In the genomic region with DNA sequence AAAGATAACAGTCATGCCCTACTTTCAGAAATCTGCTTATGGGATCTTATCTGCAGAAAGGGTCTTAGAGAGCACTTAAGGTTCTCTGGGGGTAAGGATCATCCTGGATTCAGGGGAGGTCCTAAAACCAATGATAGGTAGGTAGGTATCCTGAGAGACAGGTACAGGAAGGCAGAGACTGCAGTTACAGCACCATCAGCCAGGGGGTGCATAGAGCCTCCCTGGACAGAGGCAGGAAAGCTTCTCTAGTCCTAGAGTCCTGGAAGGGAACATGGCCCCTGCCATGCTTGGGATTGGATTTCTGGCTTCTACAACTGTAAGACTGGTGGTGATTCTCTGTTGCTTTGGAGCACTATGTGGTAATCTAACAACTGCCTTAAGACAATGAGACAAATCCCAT, we compare ENCODE assay signal across 8 mouse cellular contexts. TPM values are rescaled to one million over a fixed set of nuclear protein-coding genes. Genes with fewer than 3 reads are reported as not detected.
DNase-seq lines count a peak whose midpoint lies in the region; ATAC-seq lines count a peak whose summit lies in the region.

No protein-coding gene starts in this region.

- H3K27me3 ChIP-seq in kidney, embryonic 15.5 days, result no peaks in the 10 kb centered on the region

- no peak overlapping the region for H3K4me3 ChIP-seq in kidney, embryonic 15.5 days (replicated peaks)

- no peak overlapping the region for H3K9ac ChIP-seq in kidney, embryonic 15.5 days

- peaks cover 68% of the 10 kb centered on the region for H3K36me3 ChIP-seq in kidney, embryonic 15.5 days

- peak; percentile 49 for DNase-seq in adrenal gland, postnatal 14 days
- no peak for DNase-seq in adrenal gland, adult 18-20 months (ENCODE audit: low spot score in 2 of 2)
- DNase-seq in kidney, adult 9 months, result peak; percentile 45
- DNase-seq in retina, embryonic 14.5 days (ENCODE audit: low spot score), result peak; percentile 30
- no peak for DNase-seq in MN1 (ENCODE audit: low spot score)
- DNase-seq in left cerebral cortex, postnatal 14 days (ENCODE audit: low spot score in 2 of 2), result no peak

- intact Hi-C loops in left cerebral cortex, postnatal 14 days (cut with DNase I), result no loop called here

- no peak overlapping the region for H3K27ac ChIP-seq in kidney, embryonic 15.5 days

- peaks cover 31% of the 10 kb centered on the region for H3K9me3 ChIP-seq in kidney, embryonic 15.5 days (replicated peaks)

- H3K4me1 ChIP-seq in kidney, embryonic 15.5 days, result peaks cover 14% of the 10 kb centered on the region

- ATAC-seq in kidney, embryonic 15.5 days (replicated peaks; ENCODE audit: low FRiP score), result no peak
- ATAC-seq in common myeloid progenitor, adult 5-6 weeks (replicated peaks; ENCODE audit: low read depth, poor library complexity, severe bottlenecking), result peak; percentile 27; the same call in 1 of the 2 replicates

- H3K4me2 ChIP-seq in kidney, embryonic 15.5 days, result no peak overlapping the region

RNA-seq across cellular contexts. Expression of gene Gnpat, which starts 3.4 kb away (rescaled TPM):
- total RNA-seq in adrenal gland, postnatal 14 days (2021), result 120 and 127 TPM in 2 replicates
- total RNA-seq in adrenal gland, adult 18-20 months (2021), result 100 to 1,000 TPM in 1 of 2 experiments, 10 to 100 TPM in 1; 94.9 to 110 TPM
- polyA plus RNA-seq in kidney, embryonic 15.5 days (2015; fragmentation: Nextera tagmentation; extraction: Ambion mirVana), result 101 and 114 TPM in 2 replicates
- total RNA-seq in common myeloid progenitor, adult 5-6 weeks (2017), result 69.3 and 90.7 TPM in 2 replicates
- 10 to 100 TPM; 56.2 to 60.9 TPM for total RNA-seq in left cerebral cortex, postnatal 14 days (2021)

RNA-seq across cellular contexts. Expression of gene 2810004N23Rik, which starts 3.5 kb away (rescaled TPM):
- total RNA-seq in adrenal gland, postnatal 14 days (2021), result 27.0 and 29.8 TPM in 2 replicates
- 10 to 100 TPM; 22.8 to 28.4 TPM for total RNA-seq in adrenal gland, adult 18-20 months (2021)
- 52.7 and 53.3 TPM in 2 replicates for polyA plus RNA-seq in kidney, embryonic 15.5 days (2015; fragmentation: Nextera tagmentation; extraction: Ambion mirVana)
- total RNA-seq in common myeloid progenitor, adult 5-6 weeks (2017), result 69.2 and 77.3 TPM in 2 replicates
- total RNA-seq in left cerebral cortex, postnatal 14 days (2021), result 10 to 100 TPM; 20.1 to 20.4 TPM

RNA-seq across cellular contexts. Expression of gene Exoc8, which starts 38.0 kb away (rescaled TPM):
- 21.5 and 23.8 TPM in 2 replicates for total RNA-seq in adrenal gland, postnatal 14 days (2021)
- total RNA-seq in adrenal gland, adult 18-20 months (2021), result 10 to 100 TPM; 23.1 to 25.2 TPM
- 7.6 and 9.0 TPM in 2 replicates for polyA plus RNA-seq in kidney, embryonic 15.5 days (2015; fragmentation: Nextera tagmentation; extraction: Ambion mirVana)
- total RNA-seq in common myeloid progenitor, adult 5-6 weeks (2017), result 15.2 and 16.2 TPM in 2 replicates
- total RNA-seq in left cerebral cortex, postnatal 14 days (2021), result 10 to 100 TPM; 35.9 to 36.5 TPM

RNA-seq across cellular contexts. Expression of gene Sprtn, which starts 38.2 kb away (rescaled TPM):
- 20.1 and 21.3 TPM in 2 replicates for total RNA-seq in adrenal gland, postnatal 14 days (2021)
- 10 to 100 TPM; 18.9 to 19.3 TPM for total RNA-seq in adrenal gland, adult 18-20 months (2021)
- 9.7 and 10.2 TPM in 2 replicates for polyA plus RNA-seq in kidney, embryonic 15.5 days (2015; fragmentation: Nextera tagmentation; extraction: Ambion mirVana)
- 25.7 and 26.8 TPM in 2 replicates for total RNA-seq in common myeloid progenitor, adult 5-6 weeks (2017)
- 10 to 100 TPM; 13.8 to 14.8 TPM for total RNA-seq in left cerebral cortex, postnatal 14 days (2021)

Comparison
In these comparisons a context has a peak if more than half of its experiments do, and no peak if none do; other contexts are left out.
1. DNase-seq: peak in adrenal gland, postnatal 14 days (single experiment), kidney, adult 9 months (single experiment) and retina, embryonic 14.5 days (single experiment); none in adrenal gland, adult 18-20 months (0 of 2), MN1 (single experiment) and left cerebral cortex, postnatal 14 days (0 of 2).